Mouse (Mus musculus): Measurements from ENCODE around the gene Psma6. TPM values are rescaled to one million over a fixed set of nuclear protein-coding genes. Genes with fewer than 3 reads are reported as not detected.

Gene Psma6
- polyA plus RNA-seq, 1 experiment, result 133 TPM

- no peak for DNase-seq (ENCODE audit: extremely low spot score in 1 of 2, low spot score in 1 of 2)
Observed at GRCm38 (mm10) chr12:55433802-55434435, 49.9 kb downstream of the Psma6 start.

GRCm38 (mm10) chr12:55435080-55435479 is 51.1 kb downstream of the Psma6 start:
- no peak for DNase-seq (ENCODE audit: extremely low spot score in 1 of 2, low spot score in 1 of 2)

- no peak for DNase-seq (ENCODE audit: extremely low spot score in 1 of 2, low spot score in 1 of 2)
Observed at GRCm38 (mm10) chr12:55437122-55437826, 53.3 kb downstream of the Psma6 start.

GRCm38 (mm10) chr12:55438058-55438457 is 54.0 kb downstream of the Psma6 start:
- no peak for DNase-seq (ENCODE audit: extremely low spot score in 1 of 2, low spot score in 1 of 2)

GRCm38 (mm10) chr12:55438611-55439137 is 54.7 kb downstream of the Psma6 start:
- no peak for DNase-seq (ENCODE audit: extremely low spot score in 1 of 2, low spot score in 1 of 2)

GRCm38 (mm10) chr12:55440416-55440815 is 56.4 kb downstream of the Psma6 start:
- no peak for DNase-seq (ENCODE audit: extremely low spot score in 1 of 2, low spot score in 1 of 2)

- DNase-seq (ENCODE audit: extremely low spot score in 1 of 2, low spot score in 1 of 2), result no peak
Observed at GRCm38 (mm10) chr12:55442245-55442644, 58.2 kb downstream of the Psma6 start.

GRCm38 (mm10) chr12:55442861-55443850 is 59.1 kb downstream of the Psma6 start:
- peak in 1 of 2 experiments; percentile 47 for DNase-seq (ENCODE audit: extremely low spot score in 1 of 2, low spot score in 1 of 2)

- DNase-seq (ENCODE audit: extremely low spot score in 1 of 2, low spot score in 1 of 2), result no peak
Observed at GRCm38 (mm10) chr12:55444031-55444451, 60.0 kb downstream of the Psma6 start.

- no peak for DNase-seq (ENCODE audit: extremely low spot score in 1 of 2, low spot score in 1 of 2)
Observed at GRCm38 (mm10) chr12:55445583-55445982, 61.6 kb downstream of the Psma6 start.

GRCm38 (mm10) chr12:55446366-55446745 is 62.3 kb downstream of the Psma6 start:
- no peak for DNase-seq (ENCODE audit: extremely low spot score in 1 of 2, low spot score in 1 of 2)

GRCm38 (mm10) chr12:55446746-55447395 is 62.8 kb downstream of the Psma6 start:
- peak; percentile 89 for DNase-seq (ENCODE audit: extremely low spot score in 1 of 2, low spot score in 1 of 2)

GRCm38 (mm10) chr12:55447396-55447760 is 63.4 kb downstream of the Psma6 start:
- DNase-seq (ENCODE audit: extremely low spot score in 1 of 2, low spot score in 1 of 2), result peak in 1 of 2 experiments; percentile 48

- no peak for DNase-seq (ENCODE audit: extremely low spot score in 1 of 2, low spot score in 1 of 2)
Observed at GRCm38 (mm10) chr12:55448457-55448856, 64.4 kb downstream of the Psma6 start.

- no peak for DNase-seq (ENCODE audit: extremely low spot score in 1 of 2, low spot score in 1 of 2)
Observed at GRCm38 (mm10) chr12:55449048-55449447, 65.0 kb downstream of the Psma6 start.

GRCm38 (mm10) chr12:55450421-55450820 is 66.4 kb downstream of the Psma6 start:
- DNase-seq (ENCODE audit: extremely low spot score in 1 of 2, low spot score in 1 of 2), result no peak

GRCm38 (mm10) chr12:55452839-55453238 is 68.8 kb downstream of the Psma6 start:
- DNase-seq (ENCODE audit: extremely low spot score in 1 of 2, low spot score in 1 of 2), result no peak

GRCm38 (mm10) chr12:55453924-55454323 is 69.9 kb downstream of the Psma6 start:
- no peak for DNase-seq (ENCODE audit: extremely low spot score in 1 of 2, low spot score in 1 of 2)

- DNase-seq (ENCODE audit: extremely low spot score in 1 of 2, low spot score in 1 of 2), result no peak
Observed at GRCm38 (mm10) chr12:55455206-55455605, 71.2 kb downstream of the Psma6 start.

GRCm38 (mm10) chr12:55456136-55456535 is 72.1 kb downstream of the Psma6 start:
- DNase-seq (ENCODE audit: extremely low spot score in 1 of 2, low spot score in 1 of 2), result no peak

Data from frontal cortex, adult 2 months (tissue).